Mouse (Mus musculus) ovary, postnatal 10 days (tissue): Measurements from ENCODE around the gene Lama2.

Experiments
- DNase-seq: peaks from one replicate; pipeline ENCODE4 v3.0.0; 2022; ENCODE audit warnings: low spot score

Lama2 gene

GRCm38 (mm10) chr10:27384636-27385035 lies 234.9 kb downstream of the Lama2 start:
- DNase-seq: no peak

DNA sequence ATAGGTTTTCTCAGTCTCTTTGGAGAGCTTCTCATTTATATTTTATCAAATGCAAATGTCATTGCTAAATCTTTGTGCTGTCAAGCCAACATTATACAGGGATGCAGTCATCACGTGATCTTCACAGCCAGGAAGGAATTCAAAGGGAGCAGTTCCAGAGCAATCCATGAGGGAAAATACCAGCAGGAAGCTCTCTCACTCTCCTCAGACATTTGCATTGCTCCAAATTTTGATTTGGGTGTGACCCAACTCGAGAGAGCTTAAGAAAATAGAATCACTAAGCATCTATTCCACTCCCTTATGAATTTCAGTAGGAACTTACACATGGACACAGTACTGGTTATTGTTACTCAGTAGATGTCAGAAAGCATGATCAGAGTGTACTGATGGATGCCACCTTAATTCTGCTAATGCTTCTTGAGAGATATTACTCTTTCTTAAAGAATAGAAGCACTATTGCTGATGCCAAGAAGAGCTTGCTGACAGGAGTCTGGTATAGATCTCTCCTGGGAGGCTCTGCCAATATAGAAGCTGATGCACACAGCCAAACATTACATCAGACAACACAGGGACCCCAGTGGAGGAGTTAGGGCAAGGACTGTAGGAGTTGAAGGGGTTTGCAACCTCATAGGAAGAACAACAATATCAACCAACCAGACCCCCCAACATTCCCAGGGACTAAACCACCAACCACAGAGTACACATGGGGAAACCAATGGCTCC lies 236.5 kb downstream of the Lama2 start:
- DNase-seq: no peak

GRCm38 (mm10) chr10:27378286-27378685 lies 241.3 kb downstream of the Lama2 start:
- DNase-seq: no peak

DNA sequence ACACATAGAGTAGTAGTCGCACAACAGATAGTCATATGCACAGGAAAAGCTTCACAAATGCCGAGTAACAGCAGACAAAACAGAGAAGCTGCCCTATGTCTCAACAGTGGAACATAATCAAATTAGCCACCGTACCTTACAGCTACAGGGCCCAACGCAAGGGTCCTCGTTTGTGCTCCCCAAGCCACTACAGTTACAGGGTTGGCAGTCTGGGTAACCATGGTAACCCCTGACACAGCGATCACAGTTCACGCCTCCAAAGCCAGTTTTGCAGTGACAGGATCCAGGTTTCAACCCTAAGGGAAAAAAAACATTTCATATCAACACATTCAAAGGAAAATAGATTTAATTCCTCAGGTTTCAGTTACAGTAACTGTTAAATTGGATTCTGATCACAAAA lies 275.3 kb downstream of the Lama2 start:
- no peak for DNase-seq

DNA sequence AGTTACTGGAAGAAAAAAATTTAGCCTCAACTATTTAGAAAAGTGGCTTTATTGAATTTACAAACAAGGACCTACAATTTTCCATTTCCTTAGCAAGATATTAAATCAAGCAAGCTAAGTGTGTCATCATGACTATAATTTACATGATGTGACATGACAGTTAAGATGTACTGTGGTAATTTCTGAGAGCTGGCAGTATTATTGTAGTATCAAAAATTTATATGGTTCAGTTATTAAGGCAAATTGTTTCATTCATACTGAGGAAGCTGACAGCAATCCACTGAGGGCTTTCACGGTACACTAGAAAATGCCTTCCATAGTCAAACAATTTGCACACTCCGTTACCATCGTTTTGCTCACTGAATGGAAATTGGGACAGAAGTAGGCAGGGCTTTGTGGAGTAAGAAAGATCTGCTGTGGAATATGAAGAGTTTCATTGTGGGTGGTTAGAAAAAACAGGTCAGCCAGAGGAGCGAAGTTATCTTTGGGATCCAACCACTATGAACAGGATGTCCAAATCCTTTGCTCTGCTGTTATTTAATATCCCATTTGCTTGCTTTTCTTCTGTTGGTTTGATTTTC lies 297.1 kb downstream of the Lama2 start:
- no peak for DNase-seq

GRCm38 (mm10) chr10:27307444-27307843 lies 312.1 kb downstream of the Lama2 start:
- no peak for DNase-seq

DNA sequence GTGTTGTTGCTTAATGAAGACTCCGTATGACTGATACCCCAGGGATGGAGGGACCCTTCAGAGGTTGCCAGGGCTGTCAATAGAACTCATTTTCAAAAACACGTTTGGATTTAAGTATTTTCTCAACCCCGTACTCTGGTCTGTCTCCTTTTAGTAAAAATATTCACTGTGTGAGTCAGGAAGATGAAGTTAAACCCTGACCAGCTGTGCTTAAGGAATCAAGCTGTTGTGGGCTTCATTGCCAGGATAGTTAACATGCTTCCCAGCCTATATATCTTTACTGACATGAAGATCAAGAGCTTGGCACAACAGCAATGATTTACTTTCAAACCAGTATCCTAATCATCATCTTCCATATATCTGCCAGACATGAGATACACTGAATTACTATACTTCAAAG lies 314.3 kb downstream of the Lama2 start:
- DNase-seq: no peak

GRCm38 (mm10) chr10:27285098-27285860 lies 334.3 kb downstream of the Lama2 start:
- DNase-seq: no peak

DNA sequence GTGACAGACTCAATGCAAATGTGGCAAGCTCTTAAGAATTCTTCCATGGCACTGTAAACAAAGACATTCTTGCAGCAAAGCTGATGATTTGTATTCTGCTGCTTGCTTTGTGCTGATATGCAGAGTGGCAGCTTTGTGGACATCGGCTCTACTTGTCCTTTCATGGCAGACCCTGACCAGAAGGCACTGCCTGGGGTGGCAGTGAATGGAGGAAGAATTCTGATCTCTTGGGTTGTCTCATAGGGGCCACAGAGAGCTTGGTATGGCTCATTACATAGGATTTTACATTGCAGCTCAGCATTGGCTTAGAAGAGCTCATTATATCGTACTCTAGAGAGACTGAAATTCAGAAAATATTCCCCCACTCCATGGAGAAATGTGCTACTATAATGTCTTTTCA lies 352.1 kb downstream of the Lama2 start:
- no peak for DNase-seq

DNA sequence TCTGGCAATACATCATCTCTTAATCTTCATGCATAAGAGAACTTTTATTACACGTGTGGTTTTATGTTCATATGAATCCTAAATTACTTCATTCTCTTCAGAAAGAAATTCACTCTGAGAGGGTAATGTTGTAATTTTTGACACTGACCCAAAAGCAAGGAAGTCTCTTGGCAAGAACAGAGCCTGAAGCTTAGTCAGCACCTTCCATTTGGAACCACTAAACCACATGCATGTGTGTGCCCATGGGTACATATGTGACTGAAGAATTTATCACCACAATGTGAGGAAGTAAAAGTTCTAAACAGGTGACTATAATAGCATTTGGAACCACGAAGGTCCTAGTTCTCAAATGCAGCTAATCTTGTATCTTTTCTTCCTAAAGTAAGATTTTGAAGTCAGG lies 353.7 kb downstream of the Lama2 start:
- no peak for DNase-seq

- DNase-seq: no peak
Observed at GRCm38 (mm10) chr10:27264713-27265112, 354.8 kb downstream of the Lama2 start.

- DNase-seq: no peak
Observed at GRCm38 (mm10) chr10:27249741-27250140, 369.8 kb downstream of the Lama2 start.

- DNase-seq: no peak
Observed at GRCm38 (mm10) chr10:27234755-27235154, 384.8 kb downstream of the Lama2 start.

DNA sequence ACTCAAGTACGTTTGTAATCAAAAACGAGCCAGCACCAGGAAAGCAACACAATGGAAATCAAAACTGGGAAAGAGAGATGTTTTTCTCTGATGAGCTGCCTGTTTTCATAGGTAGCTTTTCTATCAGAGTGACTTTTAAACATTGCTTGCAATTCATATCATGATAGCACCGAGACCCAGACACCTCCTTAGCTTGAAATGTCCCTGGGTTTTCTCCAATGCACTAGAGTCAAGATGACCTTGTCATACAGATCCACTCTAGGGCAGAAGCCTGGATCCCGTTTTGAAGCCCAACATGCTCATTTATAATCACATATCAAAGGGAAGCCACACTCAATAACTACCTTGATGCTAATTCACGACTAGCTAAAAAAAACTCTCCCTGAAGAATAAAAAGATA lies 386.0 kb downstream of the Lama2 start:
- DNase-seq: no peak

GRCm38 (mm10) chr10:27223815-27224375 lies 395.7 kb downstream of the Lama2 start:
- no peak for DNase-seq

DNA sequence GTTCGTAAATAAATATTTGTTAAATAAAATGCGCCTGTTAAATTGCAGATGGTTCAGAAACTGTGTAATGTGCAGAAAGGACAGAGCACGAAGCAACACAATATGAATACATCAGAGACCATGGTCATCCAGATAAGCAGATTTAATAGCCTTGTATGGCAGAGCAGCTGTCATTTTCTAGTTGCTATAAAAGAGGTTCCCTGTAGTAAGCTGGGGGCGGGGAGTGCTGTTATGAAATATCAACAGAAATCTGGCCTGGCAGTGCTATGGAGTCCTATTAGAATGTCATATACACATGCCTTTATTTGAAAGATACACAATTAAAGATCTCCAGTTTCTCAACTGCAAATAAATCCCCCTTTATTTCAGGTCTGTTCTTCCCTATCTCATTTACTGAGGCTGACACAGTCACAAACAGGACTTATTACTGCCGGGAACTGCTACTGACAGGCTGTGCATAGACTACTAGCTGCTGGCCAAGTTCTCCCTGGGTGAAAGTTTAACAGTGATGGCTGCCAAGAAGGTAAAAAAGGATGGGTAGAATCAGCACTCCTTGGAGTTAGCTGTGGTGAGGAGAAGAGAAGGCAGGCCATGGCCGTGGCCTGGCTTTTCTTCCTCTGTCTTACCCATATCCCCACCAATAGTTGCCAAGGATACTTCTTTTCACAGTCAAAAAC lies 396.8 kb downstream of the Lama2 start:
- DNase-seq: no peak

- DNase-seq: no peak
Observed at GRCm38 (mm10) chr10:27219698-27220097, 399.9 kb downstream of the Lama2 start.

GRCm38 (mm10) chr10:27207320-27207719 lies 412.2 kb downstream of the Lama2 start:
- DNase-seq: no peak

GRCm38 (mm10) chr10:27198443-27198842 lies 421.1 kb downstream of the Lama2 start:
- no peak for DNase-seq

DNA sequence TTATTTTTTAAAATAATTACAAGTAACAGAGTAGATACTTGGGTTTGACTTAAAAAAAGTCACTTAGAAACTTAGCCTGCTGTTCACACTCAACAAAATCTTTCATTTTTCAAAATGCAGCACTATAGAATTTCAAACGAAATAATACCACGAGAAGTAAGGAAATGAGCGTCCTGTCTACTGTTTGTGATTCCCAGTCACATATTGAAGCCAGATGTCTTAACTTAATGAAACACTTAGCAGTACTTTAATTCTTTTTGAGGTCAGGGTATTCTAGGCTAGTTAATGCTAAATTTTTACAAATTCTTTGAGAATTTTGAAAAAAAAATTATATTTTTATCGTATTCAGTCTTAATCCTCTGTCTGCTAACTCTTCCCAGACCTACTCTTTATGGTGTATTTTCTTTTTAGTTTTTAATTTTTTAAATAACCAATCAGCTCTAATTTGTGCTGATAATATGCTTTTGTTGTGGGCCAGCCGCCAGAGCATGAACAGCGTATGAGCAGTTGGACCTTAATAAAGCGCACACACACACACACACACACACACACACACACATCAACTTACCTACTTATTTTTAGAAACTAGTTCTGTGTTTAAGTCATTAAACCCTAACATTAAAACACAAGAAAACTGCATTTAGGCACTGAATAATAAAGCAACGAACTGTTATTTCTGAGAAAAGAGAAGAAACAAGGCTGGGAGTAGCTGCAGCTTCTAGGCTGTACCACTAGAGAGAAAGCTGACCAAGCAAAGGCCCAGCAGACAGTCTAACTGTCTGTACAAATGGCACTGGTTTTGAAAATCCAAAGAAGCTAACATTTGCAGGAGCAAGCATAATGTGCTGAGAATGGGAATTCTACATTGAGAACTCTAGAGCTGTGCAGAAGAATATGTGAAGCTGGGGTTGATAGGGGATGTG lies 425.3 kb downstream of the Lama2 start:
- DNase-seq: no peak

DNA sequence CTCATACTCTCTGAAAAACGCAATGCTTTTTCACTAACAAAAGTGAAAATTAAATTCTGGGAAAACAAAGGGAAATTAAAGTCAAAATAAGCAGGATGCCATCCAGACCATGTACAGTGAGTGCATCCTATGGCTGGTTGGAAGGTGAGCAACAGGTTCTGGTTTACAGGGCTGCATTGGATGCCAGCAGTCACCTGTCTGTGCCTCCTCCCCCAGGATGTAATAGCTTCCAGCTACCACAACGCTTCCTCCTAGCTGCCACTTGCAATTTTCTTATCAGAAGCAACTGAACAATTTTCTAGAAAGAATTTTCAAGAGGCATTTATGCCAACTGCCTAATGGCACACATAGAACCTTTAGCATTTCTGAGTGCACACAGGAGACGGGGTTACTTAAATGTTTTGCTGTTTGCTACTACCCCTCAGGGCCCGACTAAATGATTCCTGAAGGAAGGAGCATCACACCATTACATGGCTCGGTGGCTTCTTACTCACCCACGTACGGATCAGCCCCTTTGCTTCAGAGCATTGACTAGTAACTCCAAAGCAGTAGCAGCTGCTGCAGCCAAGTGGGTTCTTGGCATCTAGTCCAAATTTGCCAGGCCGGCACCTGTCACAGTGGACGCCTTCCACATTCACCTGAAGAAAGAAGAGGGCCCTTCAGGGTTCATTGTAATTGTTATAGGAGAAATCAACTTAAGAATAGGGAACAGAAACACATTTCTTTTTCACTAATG lies 430.8 kb downstream of the Lama2 start:
- no peak for DNase-seq
